Mouse (Mus musculus) kidney, adult 2 months (tissue): ENCODE measurements at regions not wholly inside any gene's neighbourhood (a gene's known extent, or its start where the extent isn't known, plus 50 kb on each side); places are given as distances from the start of the nearest gene placed in this dataset.

ENCODE experiments used
- CTCF ChIP-seq: fragments of 200-500 bp; conservative IDR thresholded peaks from 2 replicates; pipeline ENCODE4 v1.5.1; 2011; ENCODE audit warnings: low read depth, mild to moderate bottlenecking, control low read depth, low read length, moderate library complexity, mixed read lengths; ENCODE audit not compliant: insufficient read depth, insufficient read length
- POLR2A ChIP-seq: fragments of 200-500 bp; IDR thresholded peaks from one replicate; pipeline ENCODE4 v1.6.1; 2011; ENCODE audit warnings: low read depth, low read length, control low read depth

DNA sequence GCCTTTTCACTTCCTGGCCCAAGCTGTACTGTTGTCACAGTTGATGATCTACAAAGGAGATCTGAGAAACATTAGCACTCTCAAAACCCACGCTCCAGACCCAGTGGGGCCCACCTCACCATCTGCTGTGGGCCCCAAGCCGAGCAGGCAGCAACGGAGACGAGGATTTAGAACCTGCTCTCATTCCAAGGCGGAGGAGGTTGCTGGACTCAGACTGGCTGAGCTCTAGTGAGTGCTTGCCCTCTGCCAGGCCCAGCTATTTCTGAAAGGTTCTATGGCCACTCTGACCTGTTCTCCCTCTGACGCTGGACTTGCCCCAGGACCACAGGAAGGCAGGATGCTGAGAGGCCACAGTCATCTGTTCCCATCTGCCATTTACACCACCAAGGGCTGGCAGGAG is 98.2 kb downstream of the Aipl1 start:
- TF ChIP-seq CTCF: no peak
- TF ChIP-seq POLR2A: no peak
